Mouse (Mus musculus): ENCODE data around the gene Vps11. TPM values are rescaled to one million over a fixed set of nuclear protein-coding genes. Genes with fewer than 3 reads are reported as not detected.
"Not testable (repeated sequence)": the region's sequence is repeated elsewhere in the genome, so short reads cannot be mapped to it uniquely, and the experiment has no call there.

The Vps11 gene
- polyA plus RNA-seq (2012; rRNA removed) = 12.4 and 22.3 TPM in 2 replicates

DNA sequence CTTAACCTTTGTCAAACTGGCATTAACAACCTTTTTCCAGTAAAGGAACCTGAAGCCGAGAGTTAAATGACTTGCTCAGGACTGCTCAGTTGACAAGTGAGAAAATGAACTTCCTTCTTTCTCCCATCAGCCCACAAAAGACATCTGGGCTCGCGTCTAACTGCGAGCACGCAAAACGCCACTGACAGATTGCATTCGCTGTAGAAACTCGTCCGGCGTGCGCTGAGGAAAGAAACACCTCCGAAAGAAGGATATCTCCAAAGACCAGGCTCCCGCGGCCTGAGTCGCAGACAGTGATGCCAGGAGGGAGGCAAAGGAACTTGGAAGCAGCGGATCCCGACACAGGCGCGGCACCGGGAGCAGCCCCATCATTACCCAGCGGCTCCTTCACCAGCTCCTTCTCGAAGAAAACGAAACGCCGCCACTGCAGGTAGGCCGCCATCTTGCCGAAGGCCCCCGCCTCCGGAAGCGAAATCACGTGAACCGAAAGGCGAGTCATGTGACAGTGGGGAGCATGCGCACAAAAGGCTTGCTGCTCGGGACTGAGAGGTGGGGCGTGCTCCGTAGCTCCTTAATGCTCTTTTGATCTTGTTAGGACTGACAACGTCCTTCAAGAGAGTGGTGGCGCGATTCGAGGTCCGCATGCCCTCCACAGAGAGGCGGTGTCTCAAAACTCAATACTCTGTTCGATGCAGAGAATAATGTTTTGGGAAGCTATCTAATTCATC is at the start of gene Vps11:
Gene Vps11 (minus strand): TSS at position 481 of the 728 bp plus-strand sequence.
- WGBS = under 1% methylated on average over 44 of the region's 44 CpGs
- peaks cover 2% of the 10 kb centered on the region; the same call in 1 of the 2 replicates for H3K4me1 ChIP-seq (ENCODE audit: control insufficient read depth, insufficient read depth, insufficient read length, low read length)
- peak within 1 kb of the TSS; percentile 68 for H3K27ac ChIP-seq (ENCODE audit: insufficient read depth, low read depth, low read length)

DNA sequence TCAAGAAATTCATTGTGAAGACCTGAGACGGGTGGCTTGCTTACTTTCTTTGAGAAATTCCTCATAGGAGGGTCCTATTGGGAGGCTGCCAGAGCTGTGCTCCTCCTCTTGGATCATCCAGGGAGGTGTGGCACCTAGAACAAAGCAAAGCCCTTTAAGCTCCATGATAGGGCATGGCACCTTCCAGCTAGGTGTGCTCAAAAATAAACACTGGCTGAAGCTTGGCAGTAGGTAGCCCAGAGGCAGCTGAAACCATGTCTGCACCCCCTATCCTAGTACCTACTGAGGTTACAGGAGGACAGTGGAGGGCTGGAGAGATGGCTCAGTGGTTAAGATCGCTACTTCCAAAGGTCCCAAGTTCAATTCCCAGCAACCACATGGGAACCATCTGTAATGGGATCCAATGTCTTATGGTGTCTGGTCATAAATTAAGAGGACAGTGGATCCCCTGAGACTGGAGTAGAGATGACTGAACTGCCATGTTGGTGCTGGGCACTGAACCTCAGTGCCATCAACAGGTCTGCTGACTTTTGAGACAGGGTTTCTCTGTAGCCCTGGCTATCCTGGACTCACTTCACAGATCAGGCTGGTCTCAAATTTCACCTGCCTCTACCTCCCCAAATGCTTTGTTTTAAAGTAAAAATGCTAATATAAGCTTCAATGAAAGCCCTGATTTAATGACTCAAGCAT is 49.3 kb upstream of the Vps11 start:
- H3K4me3 ChIP-seq (ENCODE audit: low read depth, low read length) = no peak overlapping the region
- no peaks in the 10 kb centered on the region for H3K4me1 ChIP-seq (ENCODE audit: control insufficient read depth, insufficient read depth, insufficient read length, low read length)
- TF ChIP-seq CTCF (IDR thresholded peaks at IDR 0.05; ENCODE audit: extremely low read depth, insufficient read length, insufficient replicate concordance, low read depth, low read length) (no peak), POLR2A (IDR thresholded peaks at IDR 0.05; ENCODE audit: low read depth, low read length) (no peak)
- peaks cover 49% of the 10 kb centered on the region for H3K36me3 ChIP-seq (ENCODE audit: control insufficient read depth, insufficient read depth, low read length)
- no peak overlapping the region for H3K27ac ChIP-seq (ENCODE audit: insufficient read depth, low read depth, low read length)
- no peaks in the 10 kb centered on the region for H3K27me3 ChIP-seq (ENCODE audit: control insufficient read depth, insufficient read depth, low read length)
- WGBS = 66% methylated on average over 2 of the region's 2 CpGs

More for the DNA sequence above, at the start of gene Vps11:
- H3K27me3 ChIP-seq (ENCODE audit: control insufficient read depth, insufficient read depth, low read length) = no peaks in the 10 kb centered on the region
- H3K4me3 ChIP-seq (ENCODE audit: low read depth, low read length) = peak within 1 kb of the TSS; percentile 92
- no peak for TF ChIP-seq CTCF (IDR thresholded peaks at IDR 0.05; ENCODE audit: extremely low read depth, insufficient read length, insufficient replicate concordance, low read depth, low read length)
- TF ChIP-seq POLR2A (IDR thresholded peaks at IDR 0.05; ENCODE audit: low read depth, low read length) = peak; percentile 82; the same call in 1 of the 2 replicates
- peaks cover 23% of the 10 kb centered on the region for H3K36me3 ChIP-seq (ENCODE audit: control insufficient read depth, insufficient read depth, low read length)

DNA sequence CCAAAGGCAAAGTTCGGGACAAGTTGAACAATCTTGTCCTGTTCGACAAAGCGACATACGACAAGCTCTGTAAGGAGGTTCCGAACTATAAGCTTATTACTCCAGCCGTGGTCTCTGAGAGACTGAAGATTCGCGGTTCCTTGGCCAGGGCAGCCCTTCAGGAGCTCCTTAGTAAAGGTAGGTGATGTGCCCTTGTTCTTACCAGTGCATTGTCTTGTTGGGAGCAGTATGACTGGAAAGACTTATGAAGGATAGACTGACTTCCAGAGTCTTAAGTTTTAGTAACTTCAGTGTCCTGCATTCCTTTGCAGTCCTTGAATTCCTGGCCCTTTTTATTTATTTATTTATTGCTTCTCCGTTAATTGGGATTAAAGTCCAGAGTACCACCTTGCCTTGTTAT is 47.2 kb upstream of the Vps11 start:
- not testable (repeated sequence) for H3K27me3 ChIP-seq (ENCODE audit: control insufficient read depth, insufficient read depth, low read length)

DNA sequence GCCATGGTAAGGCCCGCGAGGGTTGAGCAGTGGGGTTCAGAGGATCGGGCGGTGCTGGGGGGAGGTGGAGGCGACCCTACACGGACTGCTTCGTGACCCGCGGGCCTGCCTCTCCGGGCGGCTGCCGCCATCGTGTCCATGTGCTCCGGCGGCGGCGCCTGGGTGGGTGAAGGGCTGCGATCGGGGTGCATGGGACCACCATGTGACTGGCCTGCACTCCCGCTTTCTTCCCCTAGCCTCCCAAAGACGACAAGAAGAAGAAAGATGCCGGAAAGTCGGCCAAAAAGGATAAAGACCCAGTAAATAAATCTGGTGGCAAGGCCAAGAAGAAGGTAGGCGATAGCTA is 46.3 kb upstream of the Vps11 start:
- TF ChIP-seq CTCF (IDR thresholded peaks at IDR 0.05; ENCODE audit: extremely low read depth, insufficient read length, insufficient replicate concordance, low read depth, low read length) = no peak
- no peak for TF ChIP-seq POLR2A (IDR thresholded peaks at IDR 0.05; ENCODE audit: low read depth, low read length)
- Histone ChIP-seq H3K4me3 (ENCODE audit: low read depth, low read length) (peak overlapping the region; percentile 89), H3K27ac (ENCODE audit: insufficient read depth, low read depth, low read length) (no peak overlapping the region), H3K36me3 (ENCODE audit: control insufficient read depth, insufficient read depth, low read length) (peaks cover 53% of the 10 kb centered on the region), H3K4me1 (ENCODE audit: control insufficient read depth, insufficient read depth, insufficient read length, low read length) (no peaks in the 10 kb centered on the region), H3K27me3 (ENCODE audit: control insufficient read depth, insufficient read depth, low read length) (no peaks in the 10 kb centered on the region)
- 1% methylated on average over 24 of the region's 24 CpGs for WGBS

More for the DNA sequence above, 47.2 kb upstream of the Vps11 start:
- WGBS = 62% methylated on average over 9 of the region's 9 CpGs
- not testable (repeated sequence) for H3K27ac ChIP-seq (ENCODE audit: insufficient read depth, low read depth, low read length); H3K4me1 ChIP-seq (ENCODE audit: control insufficient read depth, insufficient read depth, insufficient read length, low read length)
- H3K36me3 ChIP-seq (ENCODE audit: control insufficient read depth, insufficient read depth, low read length) = peaks cover 53% of the 10 kb centered on the region
- peak overlapping the region; percentile 51; the same call in 1 of the 2 replicates for H3K4me3 ChIP-seq (ENCODE audit: low read depth, low read length)

DNA sequence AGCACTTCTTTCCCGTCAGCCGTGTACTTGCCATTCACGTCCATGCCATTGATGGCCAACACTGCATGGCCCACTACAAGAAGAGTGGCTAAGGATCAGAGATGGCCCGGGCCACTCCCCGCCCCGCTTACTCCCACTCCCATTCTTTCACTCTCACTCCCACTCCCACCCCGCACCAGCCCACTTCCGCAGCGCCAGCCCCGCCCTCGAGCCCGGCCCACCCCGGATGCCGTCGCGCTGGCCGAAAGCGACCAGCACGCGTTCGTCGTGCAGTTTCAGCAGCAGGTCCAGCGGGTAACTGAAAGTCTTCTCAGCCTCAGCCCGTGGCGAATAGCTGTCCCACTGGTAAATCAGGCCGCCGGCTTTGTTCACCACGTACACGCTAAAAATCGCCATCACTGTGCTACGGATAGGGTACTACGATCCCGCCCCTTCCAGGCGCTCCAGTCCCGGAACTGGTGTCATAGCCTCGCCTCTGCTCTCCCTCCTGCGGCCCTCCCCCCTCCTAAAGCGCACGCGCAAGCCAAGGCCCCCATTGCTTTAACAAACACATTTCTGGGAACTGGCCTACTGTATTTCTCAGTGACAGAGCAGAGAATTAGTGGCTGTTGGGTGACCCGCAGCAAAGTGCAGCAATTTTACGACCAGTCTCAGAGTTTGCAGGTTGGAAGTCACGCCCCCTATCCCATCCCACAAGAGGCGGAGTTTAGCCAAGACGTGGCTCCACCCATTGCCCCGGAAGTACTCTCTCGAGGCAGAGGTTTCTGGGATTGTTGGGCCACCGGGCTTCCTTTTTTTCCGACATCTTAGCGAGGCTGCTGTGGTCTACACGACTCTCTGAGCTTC is 45.7 kb upstream of the Vps11 start, which contains the start of the genes Rps25 and Trappc4:
Gene Rps25 (plus strand): TSS at position 234 of the 846 bp plus-strand sequence.
Gene Trappc4 (minus strand): TSS at position 695 of the 846 bp plus-strand sequence.
- TF ChIP-seq POLR2A (IDR thresholded peaks at IDR 0.05; ENCODE audit: low read depth, low read length) = no peak; the same call in none of the 2 replicates
- no peak for TF ChIP-seq CTCF (IDR thresholded peaks at IDR 0.05; ENCODE audit: extremely low read depth, insufficient read length, insufficient replicate concordance, low read depth, low read length)
- H3K27me3 ChIP-seq (ENCODE audit: control insufficient read depth, insufficient read depth, low read length) = no peaks in the 10 kb centered on the region
- peak within 1 kb of the TSS; percentile 89 for H3K4me3 ChIP-seq (ENCODE audit: low read depth, low read length)
- under 1% methylated on average over 51 of the region's 51 CpGs for WGBS
- H3K4me1 ChIP-seq (ENCODE audit: control insufficient read depth, insufficient read depth, insufficient read length, low read length) = peaks cover 2% of the 10 kb centered on the region; the same call in 1 of the 2 replicates
- H3K27ac ChIP-seq (ENCODE audit: insufficient read depth, low read depth, low read length) = peak within 1 kb of the TSS; percentile 98
- H3K36me3 ChIP-seq (ENCODE audit: control insufficient read depth, insufficient read depth, low read length) = peaks cover 53% of the 10 kb centered on the region

- peaks cover 56% of the 10 kb centered on the region for H3K36me3 ChIP-seq (ENCODE audit: control insufficient read depth, insufficient read depth, low read length)
- TF ChIP-seq CTCF (IDR thresholded peaks at IDR 0.05; ENCODE audit: extremely low read depth, insufficient read length, insufficient replicate concordance, low read depth, low read length) (no peak), POLR2A (IDR thresholded peaks at IDR 0.05; ENCODE audit: low read depth, low read length) (no peak)
Measured at GRCm38 (mm10) chr9:44405011-44405410, 43.5 kb upstream of the Vps11 start.

More at GRCm38 (mm10) chr9:44405011-44405410, 43.5 kb upstream of the Vps11 start:
- Histone ChIP-seq H3K27me3 (ENCODE audit: control insufficient read depth, insufficient read depth, low read length) (no peaks in the 10 kb centered on the region), H3K27ac (ENCODE audit: insufficient read depth, low read depth, low read length) (no peak overlapping the region), H3K4me1 (ENCODE audit: control insufficient read depth, insufficient read depth, insufficient read length, low read length) (peaks cover 19% of the 10 kb centered on the region; the same call in 1 of the 2 replicates), H3K4me3 (ENCODE audit: low read depth, low read length) (no peak overlapping the region)
- 57% methylated on average over 3 of the region's 3 CpGs for WGBS

Measured in small intestine, adult 2 months (tissue).